Mouse (Mus musculus) adrenal gland, adult (tissue): ENCODE measurements around the gene Nos1ap.
A peak's percentile ranks its signal among the peaks of the same experiment; 100 is the strongest.

Experiments
- DNase-seq, 2 experiments: peaks; one replicate each; pipeline ENCODE4 v3.0.0; 2022 to 2023; ENCODE audit warnings: low spot score in 1 of 2; ENCODE audit not compliant: inconsistent age in 2 of 2

The Nos1ap gene

DNA sequence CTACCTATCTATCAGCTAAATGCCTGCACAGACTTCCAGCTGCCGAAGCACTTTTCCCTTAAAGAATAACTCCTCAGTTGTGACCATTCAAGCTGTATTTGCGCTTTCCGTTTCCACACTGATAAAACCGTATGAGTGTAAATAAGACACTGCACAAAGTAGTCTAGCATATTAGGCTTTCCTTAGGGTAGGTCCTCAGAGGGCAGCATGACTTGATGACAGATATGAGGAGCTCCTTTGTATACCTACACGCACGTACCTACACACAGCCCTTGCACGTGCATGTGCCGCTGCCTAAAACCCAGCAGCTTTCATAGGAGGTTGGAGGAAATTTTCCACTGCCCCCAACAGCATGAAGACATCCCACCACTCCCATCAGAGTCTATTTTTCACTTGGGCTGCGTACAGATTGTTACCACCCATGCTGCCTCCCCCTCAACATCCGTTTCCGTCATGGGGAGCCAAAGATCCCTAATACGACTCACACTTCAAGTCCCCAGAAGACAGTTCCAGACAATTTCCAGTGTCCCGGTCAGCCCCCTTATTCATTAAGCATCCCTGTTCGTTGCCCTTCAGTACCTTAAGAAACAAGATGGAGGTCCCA is 41.4 kb downstream of the Nos1ap start:
- DNase-seq = no peak

DNA sequence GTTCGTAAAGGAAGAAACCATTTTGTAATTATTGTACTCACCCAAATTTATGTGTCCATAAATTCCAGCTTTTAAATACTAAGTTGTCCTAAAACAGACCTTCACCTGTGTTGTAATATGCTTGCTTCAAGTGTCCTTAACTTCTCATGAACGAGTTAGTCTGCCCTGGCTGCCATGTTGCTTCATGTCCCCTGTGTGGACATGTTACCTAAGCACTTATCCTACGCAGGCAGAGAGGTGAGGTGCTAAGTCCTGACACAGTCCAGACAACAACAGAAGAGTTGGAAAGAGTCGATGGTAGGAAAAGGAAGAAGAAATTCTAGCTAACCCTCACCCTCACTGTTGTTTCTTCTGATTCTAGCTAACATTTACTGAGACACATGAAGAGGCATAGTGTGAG is 43.4 kb downstream of the Nos1ap start:
- DNase-seq = no peak

DNA sequence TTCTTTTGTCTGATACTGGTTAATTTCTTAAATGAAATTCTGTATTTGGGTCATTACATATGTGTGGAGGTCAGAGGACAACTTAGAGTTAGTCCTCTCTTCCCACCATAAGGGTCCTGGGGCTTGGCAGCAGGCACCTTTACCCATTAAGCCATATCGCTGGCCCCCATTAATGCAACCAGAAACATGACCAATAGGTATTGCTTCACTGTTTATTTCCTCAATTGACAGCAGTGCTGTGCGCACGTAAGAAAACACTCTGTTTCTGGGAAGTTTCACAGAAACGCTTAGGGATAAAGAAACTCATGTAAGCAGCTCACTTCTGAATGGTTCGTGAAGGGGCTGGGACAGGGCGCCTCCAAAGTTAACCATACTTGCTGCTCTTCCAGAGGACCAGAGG is 44.4 kb downstream of the Nos1ap start:
- no peak for DNase-seq

DNA sequence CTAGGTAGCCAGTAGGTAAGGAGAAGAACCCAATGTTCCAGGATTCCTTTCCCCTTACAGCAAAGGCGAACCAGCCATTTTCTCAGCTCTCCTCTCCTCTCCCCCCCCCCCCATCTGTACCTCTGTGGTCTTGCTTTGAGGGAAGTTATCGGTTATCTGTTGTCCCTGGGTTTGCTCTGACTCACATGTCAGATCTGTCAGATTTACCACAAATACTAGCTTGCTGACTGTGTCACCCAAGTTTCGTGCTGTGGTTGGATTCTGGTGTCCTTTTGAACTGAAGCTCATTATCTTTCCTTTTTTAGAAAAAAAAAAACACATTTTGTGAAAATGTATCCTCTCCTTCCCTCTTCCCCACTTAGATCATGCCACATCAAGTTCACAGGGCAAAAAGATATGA is 50.2 kb downstream of the Nos1ap start:
- peak; percentile 31 to 64 for DNase-seq

DNA sequence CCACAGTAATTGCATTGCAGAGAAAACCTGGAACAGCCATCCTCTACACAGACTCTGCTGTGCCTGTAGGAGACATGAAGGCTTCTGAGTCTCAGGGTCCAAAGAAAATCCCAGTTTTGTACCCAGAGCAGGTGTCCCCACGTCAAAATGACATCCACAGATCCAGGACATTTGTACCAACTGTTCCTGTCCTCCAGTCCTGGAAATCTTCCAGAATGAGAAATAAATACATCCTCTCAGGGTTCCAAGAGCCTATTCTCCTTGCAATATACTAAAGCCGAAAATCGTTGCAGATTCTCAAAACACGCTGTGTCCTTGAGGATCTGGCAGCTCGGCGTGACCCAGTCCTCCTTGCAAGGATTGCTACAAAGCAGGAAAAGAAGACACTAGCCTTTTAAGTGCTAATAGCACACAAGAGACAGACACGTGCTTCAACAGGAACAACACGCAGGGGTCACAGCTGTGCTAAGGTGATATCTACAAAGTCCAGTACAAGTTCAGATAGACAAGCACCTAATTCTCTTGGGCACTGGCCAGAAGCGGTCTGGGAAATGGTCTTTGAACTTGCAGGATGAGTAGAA is 51.1 kb downstream of the Nos1ap start:
- DNase-seq = peak; percentile 52 to 81

DNA sequence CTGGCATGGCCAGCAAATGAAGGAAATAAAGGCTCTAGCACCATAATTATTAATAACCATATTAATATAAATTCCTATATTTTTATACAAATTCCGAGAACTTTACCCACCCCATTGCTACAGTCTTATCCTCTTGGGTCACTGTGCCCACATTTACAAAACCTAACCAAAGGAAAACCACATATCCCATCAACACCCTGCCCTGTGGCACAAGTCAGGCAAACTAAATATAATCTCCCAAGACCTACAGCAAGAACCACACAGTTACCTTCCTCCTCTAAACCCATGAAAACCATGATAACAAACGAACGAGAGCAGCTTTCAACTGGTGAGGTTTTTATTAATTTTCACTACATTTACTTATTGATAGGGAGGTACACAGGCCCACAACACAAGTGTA is 53.3 kb downstream of the Nos1ap start:
- DNase-seq = no peak

DNA sequence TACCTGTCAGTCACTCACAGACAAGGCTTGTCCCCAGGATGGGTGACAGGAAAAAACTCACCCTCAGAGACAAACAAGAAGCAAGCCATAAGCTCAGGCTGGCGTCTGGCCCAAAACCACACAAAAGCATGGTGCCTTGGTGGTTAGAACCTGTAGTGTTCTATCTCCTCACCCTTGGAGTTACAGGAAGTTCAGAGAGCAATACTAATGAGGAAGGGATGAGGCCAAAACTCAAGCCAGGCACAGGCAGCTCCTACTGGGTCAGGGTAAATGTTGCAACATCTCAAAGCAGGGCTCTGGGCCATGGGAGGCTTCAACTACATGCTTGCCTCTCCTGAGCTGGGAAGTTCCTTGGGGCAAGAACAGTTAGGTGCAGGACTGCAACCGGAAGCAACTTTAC is 54.4 kb downstream of the Nos1ap start:
- DNase-seq = peak; percentile 42 to 78

DNA sequence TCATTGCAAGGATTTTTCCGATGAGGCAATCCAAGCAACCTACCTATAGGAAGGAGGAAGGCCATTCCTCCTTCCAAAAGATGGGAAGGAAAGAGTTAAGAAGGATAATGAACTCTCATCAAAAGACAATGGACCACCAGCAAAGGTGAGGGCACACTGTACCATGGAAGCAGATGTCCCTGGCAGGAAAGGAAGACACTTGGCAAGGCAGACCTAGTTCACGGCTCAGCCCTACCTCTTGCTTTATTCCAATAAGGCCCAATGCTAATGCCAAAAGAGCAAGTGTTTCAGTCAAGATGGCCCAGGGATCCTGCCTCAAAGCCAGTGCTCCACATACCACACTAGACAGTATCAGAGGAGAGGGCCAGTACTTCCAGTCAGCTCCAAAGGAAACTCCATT is 58.4 kb downstream of the Nos1ap start:
- no peak for DNase-seq

DNA sequence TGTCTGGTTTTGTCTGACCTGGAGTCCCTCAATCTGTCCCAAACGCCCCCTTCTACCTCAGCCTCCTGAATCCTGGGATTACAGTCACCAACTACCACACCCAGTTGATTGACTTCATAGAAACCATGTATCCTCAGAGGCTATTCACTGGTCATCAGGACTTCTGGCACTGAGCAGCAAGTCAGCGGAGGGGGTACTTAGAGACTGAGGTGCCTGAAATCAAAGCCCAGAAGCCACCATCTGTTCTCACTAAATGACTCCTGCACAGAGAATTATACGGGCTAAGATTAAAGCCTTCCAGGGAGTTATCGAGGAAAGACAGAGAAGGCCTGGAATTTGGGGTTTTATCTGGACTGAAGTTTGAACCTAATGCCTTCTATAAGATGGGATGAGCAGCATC is 59.2 kb downstream of the Nos1ap start:
- no peak for DNase-seq

DNA sequence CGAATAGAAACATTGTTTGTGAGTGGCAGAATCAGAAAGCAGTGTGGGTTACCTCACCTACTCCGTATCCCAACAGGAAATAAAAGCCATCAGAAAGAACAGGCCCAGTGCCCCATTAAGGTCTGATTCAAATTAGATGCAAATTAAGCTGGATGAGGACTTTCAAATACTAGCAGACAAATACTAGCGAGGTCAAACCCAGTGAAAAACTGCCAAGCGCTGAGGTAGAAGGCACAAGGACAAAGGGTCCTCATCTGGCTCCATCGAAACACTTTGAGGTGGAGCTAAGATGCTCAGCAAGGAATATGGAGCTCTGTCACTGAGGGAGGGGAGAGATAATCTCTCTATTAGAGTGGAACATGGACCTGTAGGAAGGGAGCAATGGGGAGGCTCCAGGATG is 66.8 kb downstream of the Nos1ap start:
- no peak for DNase-seq

DNA sequence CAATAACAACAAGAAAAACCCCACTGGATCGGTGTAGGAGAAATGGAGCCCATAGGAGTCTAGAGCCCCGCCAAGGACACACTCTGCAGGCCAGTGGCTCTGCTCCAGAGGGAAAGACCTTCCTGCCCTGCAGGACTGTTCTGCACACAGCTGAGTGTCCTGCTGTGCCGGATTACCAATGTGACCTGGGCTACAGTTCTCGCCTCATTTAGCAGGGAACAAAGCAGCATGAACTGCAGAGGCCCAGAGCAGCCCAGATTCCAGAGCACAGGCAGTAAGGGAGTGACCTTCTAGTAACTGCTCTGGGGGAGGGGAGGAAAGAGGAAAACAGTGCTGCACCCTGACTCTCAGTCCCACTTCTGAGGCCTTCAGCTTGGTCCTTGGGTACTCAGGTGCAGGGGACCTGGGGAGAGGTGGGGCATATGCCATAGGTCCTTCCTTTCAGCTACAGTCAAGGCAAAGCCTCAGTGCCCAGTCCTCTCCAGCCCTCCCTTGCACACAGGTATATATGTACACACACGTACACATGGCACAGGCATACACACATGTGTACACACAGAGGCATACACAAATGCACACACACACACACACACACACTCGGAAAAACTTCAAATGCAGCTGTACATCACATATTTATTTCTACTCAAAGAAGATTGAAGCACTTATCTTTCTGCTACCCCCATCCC is 68.0 kb downstream of the Nos1ap start:
- peak; percentile 62 to 69 for DNase-seq

DNA sequence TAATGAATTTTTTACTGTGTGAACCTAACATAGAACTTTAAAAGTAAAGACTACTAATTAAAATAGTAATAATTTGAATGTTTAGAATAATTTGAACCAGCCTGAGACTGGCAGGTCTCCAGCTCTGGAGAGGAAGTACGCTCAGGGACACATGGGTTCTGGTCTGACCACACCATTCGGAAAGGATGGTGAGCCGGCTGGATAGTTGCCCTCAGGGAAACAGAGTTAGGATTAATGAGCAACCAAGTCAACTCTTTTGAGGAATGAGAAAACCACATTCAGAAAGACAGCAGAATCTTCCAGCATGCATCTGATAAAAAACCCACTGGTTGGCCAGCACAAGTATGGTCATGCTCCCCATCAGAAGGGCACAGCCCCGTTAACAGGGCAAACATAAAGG is 69.5 kb downstream of the Nos1ap start:
- no peak for DNase-seq

DNA sequence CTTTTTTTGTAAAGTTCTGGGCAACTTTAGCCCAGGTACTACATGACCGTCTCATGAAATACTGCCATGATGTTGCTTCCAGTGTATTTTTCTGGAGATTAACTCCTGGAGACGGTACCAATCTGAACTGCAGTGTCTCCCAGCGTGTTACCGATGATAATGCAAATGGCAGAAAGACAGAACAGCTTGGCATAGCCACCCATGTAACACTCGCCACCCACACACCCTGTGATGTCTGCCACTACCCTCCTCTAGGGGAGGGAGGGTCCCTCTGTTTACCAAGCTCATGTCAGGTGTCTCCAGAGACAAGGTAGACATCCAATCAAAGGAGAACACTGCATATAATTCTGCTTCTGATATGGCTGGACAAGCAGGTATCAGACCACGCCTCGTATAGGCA is 70.0 kb downstream of the Nos1ap start:
- DNase-seq = no peak

DNA sequence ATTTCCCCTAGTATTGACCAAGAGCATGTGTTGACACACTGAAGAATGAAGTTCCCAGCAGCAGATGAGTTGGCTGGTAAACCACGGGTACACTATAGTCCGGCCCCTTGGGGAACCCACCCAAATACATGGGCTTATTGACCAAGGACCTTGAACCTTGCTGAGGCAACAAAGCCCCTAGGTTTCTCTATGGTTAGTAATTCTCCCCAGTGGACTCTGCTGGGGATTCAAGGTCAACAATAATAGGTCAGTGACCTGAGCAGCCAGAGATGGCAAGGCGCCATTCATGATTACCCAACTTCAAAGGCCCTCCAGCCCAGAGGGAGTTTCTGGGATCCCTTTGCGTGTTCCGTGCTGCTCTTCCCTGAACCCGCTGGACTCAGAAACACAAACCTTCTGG is 73.5 kb downstream of the Nos1ap start:
- peak; percentile 80 to 92 for DNase-seq

DNA sequence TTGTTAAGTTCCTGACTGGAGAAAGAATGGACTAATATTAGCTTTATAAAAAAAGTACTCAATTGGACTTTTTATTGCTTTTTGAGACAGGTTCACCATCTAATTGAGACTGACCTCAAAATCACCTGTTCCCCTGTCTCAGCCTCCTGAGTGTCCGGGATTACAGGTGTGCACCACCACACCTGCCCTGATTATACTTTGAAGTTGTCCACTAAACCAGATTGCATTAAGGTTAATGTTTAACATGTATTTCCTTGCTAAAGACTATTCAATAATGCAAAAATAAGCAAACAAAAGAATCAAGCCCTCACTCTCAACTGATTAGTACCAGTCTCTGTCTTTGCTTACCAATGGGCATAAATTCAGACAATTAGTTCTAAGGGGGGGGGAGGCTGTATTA is 74.2 kb downstream of the Nos1ap start:
- no peak for DNase-seq

DNA sequence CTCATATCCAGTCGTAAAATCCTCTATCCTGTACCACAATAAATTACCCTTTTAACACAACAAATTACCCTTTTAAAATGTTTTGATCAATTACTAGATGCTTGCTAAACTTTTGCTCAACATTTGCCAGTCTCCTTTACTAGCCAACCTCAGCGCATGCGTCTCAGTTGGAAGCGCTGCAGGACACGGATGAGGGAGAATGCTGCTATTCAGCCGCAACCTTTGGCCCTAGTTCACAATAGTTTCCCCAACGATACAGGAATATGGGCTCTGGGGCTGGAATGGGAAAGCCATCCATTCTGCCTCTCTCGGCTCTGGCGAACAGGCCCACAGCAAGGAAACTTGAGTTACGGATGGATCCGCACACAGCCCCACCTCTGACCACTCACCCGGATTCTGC is 75.4 kb downstream of the Nos1ap start:
- no peak for DNase-seq

DNA sequence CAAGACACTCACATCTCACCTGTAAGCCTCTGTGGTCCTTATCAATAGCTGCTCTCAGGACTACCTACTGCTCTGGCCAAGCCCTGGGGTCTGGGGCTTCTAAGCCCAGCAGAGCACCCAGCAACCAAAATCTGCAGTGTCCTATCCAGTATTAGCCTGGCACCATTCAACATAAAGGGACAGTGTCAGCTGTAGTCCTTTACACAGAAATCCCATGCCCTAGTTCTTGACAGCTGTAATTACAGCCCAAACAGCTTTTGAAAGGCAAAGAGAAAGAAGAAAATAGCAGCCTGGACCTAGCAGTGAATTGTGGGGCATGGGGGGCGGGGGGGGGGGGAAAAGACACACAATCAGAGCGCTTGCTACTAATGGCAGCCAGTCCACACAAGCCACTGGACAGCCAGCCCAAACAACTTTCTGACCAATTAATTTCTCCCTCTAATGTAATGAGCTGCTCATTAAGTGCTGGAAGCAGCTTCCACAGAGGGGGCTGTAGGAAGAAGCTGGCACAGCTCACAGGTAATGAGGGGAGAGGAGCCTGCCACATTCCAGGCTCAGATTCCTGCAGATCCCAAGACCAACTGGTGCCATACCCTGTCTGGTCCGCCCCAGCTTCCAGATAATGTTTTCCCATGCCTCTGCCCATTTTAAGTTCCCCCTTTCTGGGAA is 77.1 kb downstream of the Nos1ap start:
- DNase-seq = no peak

DNA sequence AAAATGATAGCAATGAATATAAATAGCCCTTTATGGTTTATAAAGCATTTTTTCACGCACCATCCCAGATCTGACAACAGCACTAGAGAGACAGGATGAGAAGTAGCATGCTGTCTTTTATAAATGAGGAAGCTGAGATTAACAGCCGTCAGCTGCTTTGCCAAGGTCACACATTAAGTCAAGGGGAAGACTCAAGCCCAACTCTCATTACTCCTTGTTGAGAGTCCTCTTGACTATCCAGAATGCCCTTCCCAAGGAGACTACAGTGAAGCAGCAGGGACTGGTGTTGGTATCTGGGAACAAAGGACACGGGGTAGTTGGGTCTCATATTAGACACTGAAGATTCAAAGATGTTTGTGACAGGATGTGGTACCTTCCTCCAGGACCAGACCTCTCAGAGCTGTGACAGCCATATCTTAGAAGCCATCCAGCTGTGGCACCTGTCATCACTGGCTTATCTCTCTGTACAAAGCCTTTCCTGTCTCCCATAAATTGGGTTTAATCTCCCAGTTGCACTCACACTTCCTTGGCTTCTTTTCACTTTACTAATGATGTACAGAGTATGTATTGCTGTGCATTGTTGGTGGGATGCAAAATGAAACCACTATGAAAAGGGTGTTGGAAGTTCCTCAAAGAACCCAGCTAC is 78.9 kb downstream of the Nos1ap start:
- DNase-seq = peak in 1 of 2 experiments; percentile 38

DNA sequence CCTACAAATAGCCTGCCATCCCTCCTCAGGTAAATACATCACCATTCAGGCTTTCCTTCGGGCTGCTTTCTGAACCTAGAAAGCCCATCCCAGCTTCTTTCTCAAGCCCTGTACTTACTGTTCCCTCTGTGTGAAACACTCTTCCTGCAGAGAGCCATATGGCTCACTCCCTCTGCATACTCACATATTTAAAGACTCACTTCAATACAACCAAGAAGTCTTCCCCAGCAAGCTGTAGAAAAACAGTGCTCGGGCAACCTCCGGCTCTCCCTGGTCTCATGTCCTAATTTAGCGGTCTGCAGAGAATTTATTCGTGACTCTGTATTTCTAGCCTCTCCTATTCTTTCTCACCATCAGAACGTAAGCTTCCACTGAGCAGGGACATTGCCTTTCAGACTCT is 83.4 kb downstream of the Nos1ap start:
- no peak for DNase-seq

DNA sequence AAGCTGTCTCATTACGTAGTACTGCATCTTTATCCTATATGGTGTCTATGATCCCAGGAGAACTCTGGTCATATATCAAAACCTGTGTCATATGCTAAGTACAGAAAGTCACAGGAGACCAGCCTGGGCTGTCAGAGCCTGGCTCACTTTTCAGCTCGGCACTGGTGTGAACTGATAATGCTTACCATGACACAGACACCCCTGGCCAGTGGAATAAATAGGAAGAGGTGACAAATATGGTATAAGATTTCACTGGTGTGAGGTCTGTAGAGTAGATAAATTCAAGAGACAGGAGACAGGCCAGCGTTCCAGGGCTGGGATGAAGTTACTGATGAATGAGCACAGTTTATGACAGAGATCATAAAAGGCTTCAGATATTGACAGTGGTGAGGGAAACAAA is 84.6 kb downstream of the Nos1ap start:
- no peak for DNase-seq

DNA sequence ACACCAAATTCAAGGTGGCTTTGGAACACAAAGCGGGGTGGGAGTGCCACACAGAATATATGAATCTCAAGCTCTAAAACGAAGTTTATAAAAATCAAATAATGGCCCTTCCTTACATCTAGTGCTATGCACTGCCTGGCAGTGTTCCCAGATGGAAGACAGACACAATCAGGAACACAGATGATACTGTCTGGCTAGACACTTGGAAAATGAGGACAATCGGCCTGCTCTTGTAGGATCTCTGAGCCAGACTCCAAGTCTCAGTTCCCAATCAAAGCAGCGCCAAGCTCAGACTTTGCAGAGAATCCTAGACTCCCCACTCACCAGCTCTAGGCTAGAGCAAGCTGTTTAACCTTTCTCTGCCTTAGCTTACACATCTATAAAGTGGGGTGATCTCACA is 85.3 kb downstream of the Nos1ap start:
- DNase-seq = no peak

DNA sequence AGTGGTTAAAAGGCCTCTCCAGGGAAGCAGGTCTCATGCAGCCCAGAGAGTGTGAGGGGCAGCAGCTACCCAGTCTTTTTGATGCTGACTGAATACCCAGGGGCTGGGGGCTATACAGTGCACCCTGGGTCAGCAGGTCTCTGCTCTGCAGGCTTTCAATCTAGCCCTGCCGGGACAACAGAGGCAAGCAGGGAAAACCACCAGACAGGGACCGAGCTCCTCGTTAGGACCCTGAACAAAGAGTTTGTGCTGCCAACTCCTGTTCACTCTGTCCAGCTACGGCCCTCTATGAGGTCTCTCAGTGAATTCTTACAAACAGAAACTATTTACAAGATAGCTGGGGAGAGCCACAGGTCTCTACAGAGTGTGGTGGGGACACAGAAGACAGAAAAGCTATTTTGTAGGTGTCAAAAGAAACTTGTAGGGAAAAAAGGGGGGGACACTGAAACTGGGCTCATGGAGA is 86.4 kb downstream of the Nos1ap start:
- DNase-seq = no peak
